Mouse (Mus musculus) kidney, embryonic 16.5 days (tissue): ENCODE measurements at regions not wholly inside any gene's neighbourhood (a gene's known extent, or its start where the extent isn't known, plus 50 kb on each side); places are given as distances from the start of the nearest gene placed in this dataset.
"Not testable (repeated sequence)": the region's sequence is repeated elsewhere in the genome, so short reads cannot be mapped to it uniquely, and the experiment has no call there.

Experiments used
- ATAC-seq: fragments of 200-750 bp; cut with Nextera tagmentation; 2 replicates; pipeline ENCODE4 v1.8.0; 2017; ENCODE audit warnings: moderate TSS enrichment; ENCODE audit not compliant: low FRiP score, low TSS enrichment
- H3K27ac ChIP-seq: fragments of 300-500 bp; sonication (generic); 2 replicates; pipeline ENCODE4 v1.5.1; 2014; ENCODE audit warnings: low read length
- H3K27me3 ChIP-seq: fragments of 300-500 bp; sonication (generic); 2 replicates; pipeline ENCODE4 v1.6.1; 2014; ENCODE audit warnings: low read length, control low read depth, mixed read lengths; ENCODE audit not compliant: insufficient read depth
- H3K36me3 ChIP-seq: fragments of 300-500 bp; sonication (generic); 2 replicates; pipeline ENCODE4 v1.6.1; 2014; ENCODE audit warnings: low read length, control low read depth, mixed read lengths; ENCODE audit not compliant: insufficient read depth
- H3K4me1 ChIP-seq: fragments of 300-500 bp; sonication (generic); 2 replicates; pipeline ENCODE4 v1.6.1; 2014; ENCODE audit warnings: low read length, control low read depth, mixed read lengths; ENCODE audit not compliant: insufficient read depth
- H3K4me2 ChIP-seq: fragments of 300-500 bp; sonication (generic); replicated peaks from 2 replicates; pipeline ENCODE4 v1.6.1; 2014; ENCODE audit warnings: low read depth, low read length
- H3K4me3 ChIP-seq: fragments of 300-500 bp; sonication (generic); 2 replicates; pipeline ENCODE4 v1.5.1; 2014; ENCODE audit warnings: mild to moderate bottlenecking, low read length
- H3K9ac ChIP-seq: fragments of 300-500 bp; sonication (generic); replicated peaks from 2 replicates; pipeline ENCODE4 v1.6.1; 2014; ENCODE audit warnings: low read length
- H3K9me3 ChIP-seq: fragments of 300-500 bp; sonication (generic); 2 replicates; pipeline ENCODE4 v1.6.1; 2016; ENCODE audit warnings: low read length, control low read depth
- whole genome bisulfite sequencing: fragments of 180-500 bp; shearing (Covaris S2); extraction: QIAGEN DNeasy Blood & Tissue Kit; methylation state at CpG from one replicate; pipeline ENCODE4 v1.1.7; 2014; 5-methylcytosine and 5-hydroxymethylcytosine counted together

DNA sequence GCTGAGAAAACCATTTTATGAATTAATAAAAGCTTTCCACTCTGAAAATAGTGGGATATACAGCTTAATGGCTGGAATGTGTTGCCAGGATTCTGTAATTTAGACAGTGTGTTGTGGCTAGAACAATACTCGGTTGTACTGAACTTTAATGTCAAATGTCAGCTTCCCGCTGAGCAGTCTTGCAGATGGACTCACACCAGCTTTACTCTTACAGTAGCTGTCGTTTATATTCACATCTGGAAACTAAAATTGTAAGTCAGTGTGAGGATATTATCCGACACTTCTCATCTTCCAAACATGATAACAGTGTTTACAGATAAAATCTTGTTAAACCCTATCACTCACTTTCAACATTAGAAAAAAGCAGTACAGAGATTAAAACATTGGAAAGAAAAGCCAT, 328.3 kb upstream of the Gje1 start:
- no peaks in the 10 kb centered on the region for H3K27me3 ChIP-seq
- H3K27ac ChIP-seq: no peak overlapping the region
- no peak for ATAC-seq
- 60% methylated on average over 4 of the region's 4 CpGs for WGBS
- H3K36me3 ChIP-seq: no peaks in the 10 kb centered on the region
- no peak overlapping the region for H3K9ac ChIP-seq
- no peaks in the 10 kb centered on the region for H3K4me1 ChIP-seq
- no peaks in the 10 kb centered on the region for H3K9me3 ChIP-seq
- H3K4me2 ChIP-seq: no peak overlapping the region
- no peak overlapping the region for H3K4me3 ChIP-seq

DNA sequence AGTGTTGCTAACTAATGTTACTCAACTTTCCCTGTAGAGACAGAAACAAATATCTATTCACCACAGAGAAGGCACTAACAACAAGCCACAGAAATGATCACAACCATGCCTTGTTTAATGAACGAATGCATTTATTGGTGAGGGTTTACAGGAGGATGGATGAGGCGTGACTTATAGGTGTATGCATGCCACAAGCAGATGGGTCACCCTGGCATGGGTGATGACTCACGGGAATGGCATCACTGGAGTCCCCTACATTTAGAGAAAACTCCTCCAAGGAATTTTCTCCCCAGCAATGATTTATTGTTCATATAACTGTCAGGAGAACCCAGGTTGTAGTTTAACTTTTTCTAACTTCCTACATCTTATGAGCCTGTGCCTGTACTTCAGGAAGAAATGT, 319.6 kb upstream of the Gje1 start:
- Histone ChIP-seq H3K9me3 (no peaks in the 10 kb centered on the region), H3K9ac (no peak overlapping the region), H3K27ac (no peak overlapping the region), H3K4me1 (no peaks in the 10 kb centered on the region), H3K36me3 (no peaks in the 10 kb centered on the region), H3K4me2 (no peak overlapping the region), H3K27me3 (no peaks in the 10 kb centered on the region), H3K4me3 (no peak overlapping the region)
- ATAC-seq: no peak
- 81% methylated on average over 3 of the region's 3 CpGs for WGBS

- no peak for ATAC-seq
- H3K9me3 ChIP-seq: no peaks in the 10 kb centered on the region
- H3K27ac ChIP-seq: no peak overlapping the region
- H3K4me1 ChIP-seq: no peaks in the 10 kb centered on the region
- no peaks in the 10 kb centered on the region for H3K36me3 ChIP-seq
- WGBS: 59% methylated on average over 1 of the region's 1 CpGs
- H3K27me3 ChIP-seq: no peaks in the 10 kb centered on the region
- H3K4me2 ChIP-seq: no peak overlapping the region
- H3K9ac ChIP-seq: no peak overlapping the region
- H3K4me3 ChIP-seq: no peak overlapping the region
Observed at GRCm38 (mm10) chr10:15031517-15031916, 313.5 kb upstream of the Gje1 start.

DNA sequence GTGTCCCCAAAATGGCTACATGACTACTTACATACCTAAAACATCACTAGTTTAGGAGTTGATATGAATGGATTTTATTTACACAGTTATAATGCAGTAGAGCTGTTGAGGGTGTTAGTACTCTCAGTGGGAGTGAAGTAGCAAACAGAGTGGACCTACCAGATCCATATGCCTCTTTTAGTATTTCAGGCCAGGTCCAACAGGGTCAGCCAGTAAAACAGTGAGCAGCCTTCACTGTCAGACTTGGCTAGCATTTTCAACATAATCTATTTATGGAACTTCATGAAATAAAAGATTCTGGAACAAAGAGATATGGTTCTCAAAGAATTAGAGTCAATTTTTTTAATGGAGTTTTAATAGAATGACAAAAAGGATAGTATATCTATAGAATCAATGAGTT, 311.1 kb upstream of the Gje1 start:
- no peaks in the 10 kb centered on the region for H3K4me1 ChIP-seq
- H3K9ac ChIP-seq: no peak overlapping the region
- H3K36me3 ChIP-seq: no peaks in the 10 kb centered on the region
- ATAC-seq: no peak
- no peak overlapping the region for H3K4me2 ChIP-seq
- H3K9me3 ChIP-seq: no peaks in the 10 kb centered on the region
- H3K27me3 ChIP-seq: no peaks in the 10 kb centered on the region
- H3K27ac ChIP-seq: no peak overlapping the region
- H3K4me3 ChIP-seq: no peak overlapping the region

- WGBS: 79% methylated on average over 4 of the region's 4 CpGs
- ATAC-seq: no peak
- no peaks in the 10 kb centered on the region for H3K27me3 ChIP-seq
- H3K9ac ChIP-seq: no peak overlapping the region
- no peak overlapping the region for H3K27ac ChIP-seq
- no peak overlapping the region for H3K4me2 ChIP-seq
- no peaks in the 10 kb centered on the region for H3K4me1 ChIP-seq
- H3K4me3 ChIP-seq: no peak overlapping the region
- no peaks in the 10 kb centered on the region for H3K9me3 ChIP-seq
- no peaks in the 10 kb centered on the region for H3K36me3 ChIP-seq
Observed at GRCm38 (mm10) chr10:15013919-15014318, 295.9 kb upstream of the Gje1 start.

DNA sequence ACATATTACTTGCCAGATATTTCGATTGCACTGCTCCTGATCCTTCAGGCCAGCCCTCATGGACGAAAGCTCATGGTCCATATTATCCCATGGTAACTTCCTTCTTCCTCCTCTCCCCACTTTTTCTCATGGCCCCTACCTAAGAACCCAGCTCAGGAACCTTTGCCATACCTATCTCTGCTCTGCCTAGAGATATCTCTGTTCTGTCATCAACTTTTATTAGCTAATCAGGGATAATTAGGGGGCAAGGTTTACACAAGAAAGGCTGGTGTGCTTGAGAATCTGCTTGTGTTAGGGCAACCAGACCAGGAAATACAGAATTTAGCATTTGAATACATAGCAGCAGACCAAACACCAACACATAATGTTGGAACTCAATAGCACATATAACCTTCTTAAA, 278.4 kb upstream of the Gje1 start:
- Histone ChIP-seq H3K9me3 (no peaks in the 10 kb centered on the region), H3K4me1 (no peaks in the 10 kb centered on the region), H3K27me3 (no peaks in the 10 kb centered on the region), H3K4me2 (no peak overlapping the region), H3K36me3 (no peaks in the 10 kb centered on the region), H3K9ac (no peak overlapping the region), H3K4me3 (no peak overlapping the region), H3K27ac (no peak overlapping the region)
- ATAC-seq: no peak
- WGBS: 80% methylated on average over 2 of the region's 2 CpGs

DNA sequence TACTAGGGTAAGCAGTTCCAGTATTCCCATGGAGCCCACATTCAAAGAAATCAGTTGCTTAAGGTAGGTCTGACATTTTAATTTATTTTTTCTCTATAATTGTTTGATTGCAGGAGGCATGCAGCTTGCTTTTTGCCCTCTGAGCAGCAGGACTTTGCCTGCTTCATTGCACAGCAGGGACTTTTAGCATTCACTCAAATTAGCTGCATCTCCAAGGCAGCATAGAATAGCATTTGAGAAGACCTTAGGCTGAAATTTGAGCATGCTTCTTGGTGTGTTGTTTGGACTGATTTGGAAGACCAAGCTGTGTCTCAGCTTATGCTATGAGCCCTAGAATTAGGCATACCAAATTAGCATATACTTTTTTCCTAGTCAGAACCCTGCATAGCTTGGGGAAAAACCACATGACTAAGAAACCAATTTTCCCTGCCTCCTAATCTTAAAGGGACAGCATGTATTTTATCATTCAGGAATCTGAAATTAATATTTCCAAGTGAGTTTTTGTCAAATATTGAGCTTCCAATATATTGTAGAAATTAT, 271.7 kb upstream of the Gje1 start:
- Histone ChIP-seq H3K9me3 (no peaks in the 10 kb centered on the region), H3K9ac (no peak overlapping the region), H3K4me1 (no peaks in the 10 kb centered on the region), H3K27ac (no peak overlapping the region), H3K36me3 (no peaks in the 10 kb centered on the region), H3K4me3 (no peak overlapping the region), H3K4me2 (no peak overlapping the region), H3K27me3 (no peaks in the 10 kb centered on the region)
- no peak for ATAC-seq

DNA sequence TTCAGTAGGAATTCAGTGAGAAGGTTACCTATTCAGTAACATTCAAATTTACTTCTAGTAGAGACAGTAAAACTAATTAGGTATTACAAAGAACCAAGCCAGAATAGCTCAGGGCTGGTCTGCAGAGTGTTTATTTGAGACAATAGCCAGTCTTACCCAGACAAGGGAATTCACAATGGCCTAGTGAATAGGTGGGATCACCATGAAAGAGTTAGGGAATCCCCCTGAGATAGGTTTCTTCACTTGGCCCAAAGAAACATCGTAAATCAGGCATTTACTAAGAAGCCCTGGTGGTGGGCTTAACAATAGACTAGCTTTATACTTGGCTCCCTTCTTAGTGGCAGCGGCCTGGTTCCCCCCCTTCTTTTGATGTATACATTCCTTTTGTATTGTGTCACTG, 268.6 kb upstream of the Gje1 start:
- H3K9ac ChIP-seq, H3K4me1 ChIP-seq, H3K9me3 ChIP-seq, H3K36me3 ChIP-seq, ATAC-seq, H3K4me3 ChIP-seq, H3K4me2 ChIP-seq, H3K27me3 ChIP-seq, H3K27ac ChIP-seq: not testable (repeated sequence)
- 54% methylated on average over 2 of the region's 2 CpGs for WGBS

DNA sequence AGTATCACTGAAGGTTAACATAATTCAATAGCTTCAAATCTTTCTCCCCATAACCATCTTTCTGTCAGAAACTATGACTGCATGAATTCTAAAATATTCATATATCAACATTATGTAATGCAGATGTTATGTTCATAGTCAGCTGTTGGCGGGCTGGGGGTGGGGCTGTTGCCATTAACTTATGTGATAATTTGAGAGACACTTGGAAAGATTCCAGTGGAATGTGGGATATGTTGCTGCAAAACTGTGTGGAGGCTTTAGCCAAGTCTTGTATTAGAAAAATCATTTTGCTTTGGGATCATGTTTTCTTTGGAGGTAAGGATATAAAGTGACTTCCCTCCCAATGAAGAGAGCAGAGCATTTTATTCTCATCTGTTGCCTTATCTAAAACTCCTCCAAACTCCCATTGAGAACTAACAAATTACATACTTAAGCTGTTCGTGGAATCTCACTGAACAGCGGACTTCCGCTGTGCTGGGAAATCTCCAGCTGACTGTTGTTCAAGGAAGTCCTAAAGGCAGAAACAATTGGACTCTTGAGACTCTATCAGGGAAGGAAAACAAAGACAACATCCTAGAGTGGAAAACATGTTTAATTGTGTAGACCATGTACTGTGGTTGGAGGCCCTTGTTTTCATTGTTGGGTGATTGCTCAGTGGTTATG, 260.2 kb upstream of the Gje1 start:
- Histone ChIP-seq H3K36me3 (no peaks in the 10 kb centered on the region), H3K27me3 (no peaks in the 10 kb centered on the region), H3K9me3 (no peaks in the 10 kb centered on the region), H3K27ac (peak overlapping the region; percentile 66; the same call in 1 of the 2 replicates), H3K4me3 (no peak overlapping the region), H3K4me1 (no peaks in the 10 kb centered on the region), H3K4me2 (no peak overlapping the region), H3K9ac (no peak overlapping the region)
- peak; percentile 84 for ATAC-seq
- 40% methylated on average over 4 of the region's 4 CpGs for WGBS

DNA sequence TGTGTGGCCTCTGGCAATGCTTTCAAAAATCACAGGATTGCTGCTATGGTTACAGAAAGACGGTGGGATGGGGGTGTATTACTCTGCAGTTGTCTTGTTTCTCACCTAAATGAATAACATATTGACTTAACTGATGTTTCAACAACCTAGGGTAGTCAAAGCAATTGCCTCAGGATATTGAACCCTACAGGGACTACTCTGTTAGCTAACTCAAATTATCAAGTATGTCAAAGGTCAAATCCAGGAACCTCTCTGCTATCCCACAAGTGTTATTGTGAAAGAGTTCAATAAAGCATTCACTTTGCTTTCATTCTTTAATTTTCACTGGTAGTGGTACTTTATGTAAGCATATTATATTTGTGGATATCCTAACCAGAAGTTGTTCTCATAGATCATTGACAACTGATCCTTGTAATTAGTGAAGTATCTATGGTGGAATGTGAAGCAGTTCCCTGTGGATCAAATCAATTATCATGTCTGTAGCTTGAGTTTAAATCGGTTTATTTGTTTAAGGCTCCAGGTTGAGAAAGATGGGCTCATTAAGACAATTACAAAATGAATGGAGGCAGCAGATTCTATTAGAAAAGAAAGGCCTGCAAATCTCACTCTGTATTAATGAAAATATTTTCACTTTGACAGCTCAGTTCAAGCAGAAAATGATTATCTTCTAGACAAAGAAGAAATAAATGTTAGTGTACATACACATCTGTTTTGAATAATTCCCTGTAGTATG, 259.4 kb upstream of the Gje1 start:
- Histone ChIP-seq H3K9me3 (no peaks in the 10 kb centered on the region), H3K4me2 (no peak overlapping the region), H3K27me3 (no peaks in the 10 kb centered on the region), H3K9ac (no peak overlapping the region), H3K36me3 (no peaks in the 10 kb centered on the region), H3K4me3 (no peak overlapping the region), H3K27ac (no peak overlapping the region), H3K4me1 (no peaks in the 10 kb centered on the region)
- WGBS: 53% methylated on average over 2 of the region's 2 CpGs
- no peak for ATAC-seq
